Mouse (Mus musculus) megakaryocyte, embryonic 14.5 days (primary cell): Measurements from ENCODE around the gene Zc3h12a.

Experiments used
- FLI1 ChIP-seq: IDR thresholded peaks from 2 replicates; pipeline ENCODE4 v1.6.1; 2012; ENCODE audit warnings: low read length, inconsistent platforms, mixed read lengths
- GATA1 ChIP-seq: IDR thresholded peaks from 3 replicates; pipeline ENCODE4 v1.6.1; 2012; ENCODE audit warnings: mixed read lengths, low read length, inconsistent platforms, borderline replicate concordance

GRCm38 (mm10) chr4:125160320-125160950 is 32.8 kb upstream of the Zc3h12a start:
- TF ChIP-seq GATA1 (no peak), FLI1 (no peak)
